Mouse (Mus musculus): Measurements from ENCODE around the gene Gm5788.
"Not testable (repeated sequence)": the region's sequence is repeated elsewhere in the genome, so short reads cannot be mapped to it uniquely, and the experiment has no call there.

- TF ChIP-seq CTCF (conservative IDR thresholded peaks at IDR 0.05; ENCODE audit: low read length); POU5F1 (IDR thresholded peaks at IDR 0.05; ENCODE audit: borderline replicate concordance, low read length): not testable (repeated sequence)
These were observed 12.0 kb upstream of the Gm5788 start for GRCm38 (mm10) chr12:87482482-87482881.

Measured in E14TG2a.4 (cell line).